Mouse (Mus musculus) embryonic facial prominence, embryonic 13.5 days (tissue): ENCODE data around the gene Olfr750. TPM values are rescaled to one million over a fixed set of nuclear protein-coding genes. Genes with fewer than 3 reads are reported as not detected.
"Not testable (repeated sequence)": the region's sequence is repeated elsewhere in the genome, so short reads cannot be mapped to it uniquely, and the experiment has no call there.

Source experiments
- ATAC-seq: fragments of 200-750 bp; cut with Nextera tagmentation; 2 replicates; pipeline ENCODE4 v1.8.0; 2017; ENCODE audit warnings: low read depth; ENCODE audit not compliant: insufficient number of reproducible peaks, insufficient read depth, low FRiP score, low TSS enrichment
- H3K27ac ChIP-seq: fragments of 300-500 bp; sonication (generic); 2 replicates; pipeline ENCODE4 v1.5.1; 2015; ENCODE audit warnings: moderate library complexity, mild to moderate bottlenecking, inconsistent platforms
- H3K27me3 ChIP-seq: fragments of 300-500 bp; sonication (generic); 2 replicates; pipeline ENCODE4 v1.6.1; 2015; ENCODE audit warnings: mild to moderate bottlenecking, inconsistent platforms
- H3K36me3 ChIP-seq: fragments of 300-500 bp; sonication (generic); 2 replicates; pipeline ENCODE4 v1.6.1; 2015; ENCODE audit warnings: mild to moderate bottlenecking, inconsistent platforms
- H3K4me1 ChIP-seq: fragments of 300-500 bp; sonication (generic); 2 replicates; pipeline ENCODE4 v1.6.1; 2015; ENCODE audit warnings: inconsistent platforms
- H3K4me2 ChIP-seq: fragments of 300-500 bp; sonication (generic); 2 replicates; pipeline ENCODE4 v1.6.1; 2015; ENCODE audit warnings: moderate library complexity, mild to moderate bottlenecking, inconsistent platforms
- H3K4me3 ChIP-seq: fragments of 300-500 bp; sonication (generic); 2 replicates; pipeline ENCODE4 v1.5.1; 2015; ENCODE audit warnings: mild to moderate bottlenecking, inconsistent platforms
- H3K9ac ChIP-seq: fragments of 300-500 bp; sonication (generic); 2 replicates; pipeline ENCODE4 v1.6.1; 2015; ENCODE audit warnings: mild to moderate bottlenecking, inconsistent platforms
- H3K9me3 ChIP-seq: fragments of 300-500 bp; sonication (generic); 2 replicates; pipeline ENCODE4 v1.6.1; 2016; ENCODE audit warnings: inconsistent platforms
- WGBS: fragments of 180-500 bp; shearing (Covaris S2); methylation state at CpG from one replicate; pipeline ENCODE4 v1.1.7; 2015; ENCODE audit warnings: mixed read lengths; 5-methylcytosine and 5-hydroxymethylcytosine counted together
- polyA plus RNA-seq: library from polyadenylated mRNA; unstranded; fragments of >200 nt; fragmentation: Nextera tagmentation; extraction: Ambion mirVana; gene quantifications from 2 replicates; pipeline ENCODE4 v1.2.1, GENCODE M21; 2015

Gene Olfr750
- polyA plus RNA-seq: not detected in 2 replicates

GRCm38 (mm10) chr14:51074335-51074734 lies at the start of gene Olfr750:
Gene Olfr750 (minus strand): TSS chr14:51074435.
- whole genome bisulfite sequencing: 81% methylated on average over 3 of the region's 3 CpGs
- ATAC-seq: no peak

DNA sequence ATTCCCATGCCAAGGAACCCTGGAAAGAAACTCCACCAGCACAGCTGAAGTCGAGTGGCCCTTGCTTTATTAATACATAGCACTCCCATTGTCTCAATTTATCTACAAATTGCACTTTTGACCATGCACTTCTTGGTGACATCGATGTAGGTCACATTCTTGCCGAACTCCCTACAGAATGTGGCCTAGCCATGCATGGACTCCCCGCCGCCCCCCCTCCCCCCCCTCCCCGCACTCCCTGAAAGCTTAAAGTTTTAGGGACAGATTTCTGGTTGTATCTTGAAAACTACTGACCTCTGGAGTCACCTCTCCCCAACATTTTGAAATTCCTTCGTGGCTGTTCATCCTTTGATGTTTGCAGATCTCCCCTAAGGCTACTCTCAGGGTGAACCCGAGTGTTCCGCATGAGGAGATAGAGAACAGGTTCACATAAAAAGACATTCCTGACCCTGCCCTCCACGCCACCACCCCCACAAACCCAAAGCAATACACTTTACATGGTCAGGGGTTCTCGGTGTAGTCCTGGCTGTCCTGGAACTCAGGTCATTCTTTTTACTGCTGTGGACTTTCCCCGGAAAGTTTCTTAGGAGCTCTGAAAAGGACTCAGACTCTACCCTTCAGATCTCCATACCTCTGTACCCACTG lies 39.8 kb upstream of the Olfr750 start, which contains the start of gene Eddm3b:
Eddm3b (plus strand) TSS at position 511 of the 645 bp plus-strand sequence.
- Histone ChIP-seq H3K27me3 (no peaks in the 10 kb centered on the region), H3K4me2 (peak within 1 kb of the TSS; percentile 36), H3K27ac (no peak within 1 kb of the TSS), H3K9me3 (no peaks in the 10 kb centered on the region; the same call in 1 of the 2 replicates), H3K36me3 (no peaks in the 10 kb centered on the region), H3K9ac (no peak within 1 kb of the TSS), H3K4me3 (no peak within 1 kb of the TSS), H3K4me1 (no peaks in the 10 kb centered on the region)
- no peak for ATAC-seq
- 25% methylated on average over 12 of the region's 12 CpGs for WGBS

More at GRCm38 (mm10) chr14:51074335-51074734, at the start of gene Olfr750:
- Histone ChIP-seq H3K4me3 (no peak within 1 kb of the TSS), H3K4me2 (no peak within 1 kb of the TSS), H3K9me3 (no peaks in the 10 kb centered on the region), H3K27ac (no peak within 1 kb of the TSS), H3K4me1 (no peaks in the 10 kb centered on the region), H3K9ac (no peak within 1 kb of the TSS), H3K36me3 (no peaks in the 10 kb centered on the region), H3K27me3 (no peaks in the 10 kb centered on the region)

GRCm38 (mm10) chr14:51113476-51113875 lies 39.2 kb upstream of the Olfr750 start:
- Histone ChIP-seq H3K4me3 (no peak overlapping the region), H3K27me3 (no peaks in the 10 kb centered on the region), H3K9ac (no peak overlapping the region), H3K9me3 (no peaks in the 10 kb centered on the region; the same call in 1 of the 2 replicates), H3K4me2 (peak overlapping the region; percentile 36), H3K36me3 (no peaks in the 10 kb centered on the region), H3K27ac (no peak overlapping the region), H3K4me1 (no peaks in the 10 kb centered on the region)
- 25% methylated on average over 9 of the region's 9 CpGs for WGBS
- no peak for ATAC-seq

DNA sequence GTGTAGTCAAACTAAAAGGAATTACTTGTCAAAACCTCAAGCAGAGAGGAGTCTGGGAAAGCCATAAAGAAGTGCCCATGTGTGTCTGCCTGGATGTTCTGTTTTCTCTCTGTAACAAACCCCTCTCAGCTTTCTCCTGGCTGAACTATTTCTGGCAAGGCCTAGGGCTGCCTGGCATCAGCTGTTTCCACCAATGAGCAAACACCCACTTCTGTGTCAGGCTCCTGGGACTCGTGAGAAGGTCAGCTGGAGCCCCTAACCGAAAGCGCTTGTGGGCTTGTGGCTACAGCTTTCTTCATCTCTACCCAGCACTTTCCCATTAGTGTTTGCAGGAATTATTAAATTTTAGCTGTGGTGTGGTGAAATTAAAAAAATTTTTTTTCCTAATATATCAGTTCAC lies 37.7 kb upstream of the Olfr750 start:
- H3K4me3 ChIP-seq: no peak overlapping the region
- H3K27me3 ChIP-seq: no peaks in the 10 kb centered on the region
- WGBS: 63% methylated on average over 3 of the region's 3 CpGs
- no peaks in the 10 kb centered on the region; the same call in 1 of the 2 replicates for H3K9me3 ChIP-seq
- no peak overlapping the region for H3K9ac ChIP-seq
- no peak for ATAC-seq
- no peaks in the 10 kb centered on the region for H3K4me1 ChIP-seq
- H3K27ac ChIP-seq: no peak overlapping the region
- H3K4me2 ChIP-seq: no peak overlapping the region
- no peaks in the 10 kb centered on the region for H3K36me3 ChIP-seq

DNA sequence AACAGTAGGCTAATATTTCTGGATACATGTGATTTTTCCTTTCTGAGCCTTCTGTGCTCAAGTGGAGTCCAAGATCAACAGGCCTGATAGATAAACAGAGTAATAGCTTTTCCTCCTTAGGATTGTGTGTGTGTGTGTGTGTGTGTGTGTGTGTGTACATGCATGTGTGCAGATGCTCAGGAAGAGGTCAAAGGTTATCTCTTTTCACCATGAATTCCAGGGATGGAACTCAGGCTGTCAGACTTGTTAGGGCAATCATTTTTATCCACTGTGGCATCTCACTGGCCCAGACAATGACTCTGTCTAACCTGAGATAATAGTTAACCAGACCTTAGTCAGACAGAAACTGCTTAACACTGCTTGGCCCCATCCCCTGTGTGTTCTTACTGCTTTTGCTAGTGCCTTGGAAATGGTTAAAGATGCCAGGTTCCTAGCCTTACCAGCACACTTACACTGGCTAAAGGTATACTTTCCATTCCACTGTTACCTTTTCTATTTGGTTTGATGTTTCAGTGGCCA lies 32.3 kb upstream of the Olfr750 start:
- Histone ChIP-seq H3K4me2 (no peak overlapping the region), H3K27ac (no peak overlapping the region), H3K9me3 (no peaks in the 10 kb centered on the region; the same call in 1 of the 2 replicates), H3K9ac (no peak overlapping the region), H3K4me3 (no peak overlapping the region), H3K4me1 (no peaks in the 10 kb centered on the region), H3K36me3 (no peaks in the 10 kb centered on the region), H3K27me3 (no peaks in the 10 kb centered on the region)
- no peak for ATAC-seq

GRCm38 (mm10) chr14:51104366-51104765 lies 30.1 kb upstream of the Olfr750 start:
- 83% methylated on average over 2 of the region's 2 CpGs for WGBS
- no peak for ATAC-seq
- H3K4me3 ChIP-seq: no peak overlapping the region
- no peak overlapping the region for H3K9ac ChIP-seq
- H3K9me3 ChIP-seq: no peaks in the 10 kb centered on the region; the same call in 1 of the 2 replicates
- H3K4me2 ChIP-seq: no peak overlapping the region
- H3K27ac ChIP-seq: no peak overlapping the region
- H3K4me1 ChIP-seq: no peaks in the 10 kb centered on the region
- H3K27me3 ChIP-seq: no peaks in the 10 kb centered on the region
- H3K36me3 ChIP-seq: no peaks in the 10 kb centered on the region

DNA sequence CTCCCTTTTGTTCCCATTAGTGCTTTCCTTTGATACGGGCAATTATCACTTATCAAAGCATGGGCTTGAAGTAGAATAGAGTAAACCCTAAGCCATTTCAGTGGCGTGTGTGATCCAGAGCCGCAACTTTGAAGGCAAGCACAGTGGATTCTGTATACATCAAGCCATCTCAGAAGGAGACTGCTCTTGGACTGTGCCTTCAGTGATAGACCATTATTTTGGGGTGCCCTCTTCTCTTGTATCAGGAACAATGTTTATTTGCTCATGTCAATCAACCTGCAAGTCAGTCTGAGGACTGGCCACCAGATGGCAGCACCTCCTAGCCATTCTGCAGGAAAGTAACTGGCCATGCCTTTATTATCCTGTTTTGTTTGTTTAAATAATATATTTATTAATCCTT lies 29.0 kb upstream of the Olfr750 start:
- no peaks in the 10 kb centered on the region for H3K36me3 ChIP-seq
- H3K27ac ChIP-seq: no peak overlapping the region
- 65% methylated on average over 3 of the region's 3 CpGs for WGBS
- H3K9me3 ChIP-seq: no peaks in the 10 kb centered on the region
- ATAC-seq: no peak
- no peaks in the 10 kb centered on the region for H3K4me1 ChIP-seq
- H3K4me3 ChIP-seq: no peak overlapping the region
- no peaks in the 10 kb centered on the region for H3K27me3 ChIP-seq
- H3K4me2 ChIP-seq: no peak overlapping the region
- H3K9ac ChIP-seq: no peak overlapping the region

DNA sequence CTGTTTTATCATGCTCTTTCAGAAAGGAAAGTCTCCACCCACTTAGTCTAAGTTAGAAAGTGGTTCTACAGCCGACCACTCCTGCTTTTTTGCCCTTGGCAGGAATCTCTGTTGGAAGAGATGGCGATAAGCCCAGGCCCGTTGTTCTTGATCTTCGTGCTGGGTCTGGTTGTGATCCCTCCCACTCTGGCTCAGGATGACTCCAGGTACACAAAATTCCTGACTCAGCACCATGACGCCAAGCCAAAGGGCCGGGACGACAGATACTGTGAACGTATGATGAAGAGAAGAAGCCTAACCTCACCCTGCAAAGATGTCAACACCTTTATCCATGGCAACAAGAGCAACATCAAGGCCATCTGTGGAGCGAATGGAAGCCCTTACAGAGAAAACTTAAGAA lies 27.0 kb upstream of the Olfr750 start:
- Histone ChIP-seq H3K9ac (no peak overlapping the region), H3K9me3 (no peaks in the 10 kb centered on the region), H3K4me2 (no peak overlapping the region), H3K27me3 (no peaks in the 10 kb centered on the region), H3K4me1 (no peaks in the 10 kb centered on the region), H3K27ac (no peak overlapping the region), H3K4me3 (no peak overlapping the region), H3K36me3 (no peaks in the 10 kb centered on the region)
- no peak for ATAC-seq
- WGBS: 67% methylated on average over 9 of the region's 9 CpGs

- H3K4me2 ChIP-seq: no peak overlapping the region
- ATAC-seq: no peak
- H3K9me3 ChIP-seq: no peaks in the 10 kb centered on the region
- WGBS: 94% methylated on average over 11 of the region's 11 CpGs
- H3K4me3 ChIP-seq: no peak overlapping the region
- no peak overlapping the region for H3K9ac ChIP-seq
- no peaks in the 10 kb centered on the region for H3K4me1 ChIP-seq
- H3K36me3 ChIP-seq: no peaks in the 10 kb centered on the region
- H3K27ac ChIP-seq: no peak overlapping the region
- no peaks in the 10 kb centered on the region for H3K27me3 ChIP-seq
Measured at GRCm38 (mm10) chr14:51098921-51099320, 24.7 kb upstream of the Olfr750 start.

DNA sequence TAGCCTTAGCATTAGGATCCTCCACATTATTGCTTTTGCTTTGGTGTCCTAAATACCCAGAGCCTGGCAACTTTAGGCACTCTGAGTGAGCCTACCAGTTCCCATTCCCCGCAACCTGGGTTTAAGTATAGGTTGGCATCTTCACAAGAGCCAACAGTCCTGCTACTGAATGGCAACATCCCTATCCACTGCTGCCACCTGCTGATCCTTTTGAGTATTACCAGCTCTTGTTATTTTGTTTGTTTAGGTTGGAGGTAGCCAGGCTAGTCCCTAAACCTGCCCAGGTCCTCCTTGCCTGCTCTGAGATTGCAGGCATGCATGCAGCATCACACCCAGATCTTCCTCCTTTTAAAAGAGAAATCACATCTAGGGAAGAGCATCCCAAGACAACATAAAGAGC lies 24.1 kb upstream of the Olfr750 start:
- H3K9me3 ChIP-seq, H3K4me3 ChIP-seq, ATAC-seq, H3K4me2 ChIP-seq, H3K9ac ChIP-seq, H3K4me1 ChIP-seq, H3K27ac ChIP-seq, H3K36me3 ChIP-seq, H3K27me3 ChIP-seq: not testable (repeated sequence)
- WGBS: 25% methylated on average over 1 of the region's 1 CpGs

DNA sequence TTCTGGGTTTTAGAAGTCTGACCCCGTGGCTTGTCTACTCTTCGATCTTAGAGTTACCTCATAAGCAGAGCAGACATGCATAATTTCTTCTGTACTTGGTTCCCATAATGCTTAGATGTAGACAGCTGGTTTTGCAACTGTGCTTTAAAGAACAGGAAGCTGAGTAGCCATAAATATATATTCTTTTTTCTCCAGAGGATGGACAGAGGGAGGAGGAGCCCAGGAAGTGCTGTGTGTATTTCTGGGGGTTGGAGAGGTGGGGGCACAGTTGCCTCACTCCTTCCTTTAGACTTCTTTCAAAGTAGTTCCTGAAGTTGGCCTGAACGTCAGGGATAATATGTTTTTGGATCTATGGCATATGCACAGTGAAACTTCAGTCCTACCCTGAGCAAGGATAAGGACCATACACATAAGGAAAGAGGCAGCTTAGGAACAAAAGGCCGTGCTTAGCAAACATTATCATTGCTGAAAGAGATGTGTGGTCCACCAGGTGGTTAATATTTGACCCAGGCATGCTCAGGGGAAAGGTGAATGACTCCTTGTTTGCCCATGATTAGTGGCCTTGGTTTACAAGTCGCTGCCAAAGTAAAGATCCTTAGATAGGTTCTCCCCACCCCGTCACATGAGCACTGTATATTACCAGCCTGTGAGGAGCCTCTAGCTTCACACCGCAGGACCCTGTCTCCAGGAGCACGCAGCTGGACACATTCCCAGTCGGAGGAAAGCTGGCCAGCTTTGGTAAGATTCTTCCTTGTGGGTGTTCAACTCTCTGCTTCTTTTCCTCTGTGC lies 21.7 kb upstream of the Olfr750 start:
- 65% methylated on average over 9 of the region's 9 CpGs for WGBS
- no peak overlapping the region for H3K9ac ChIP-seq
- H3K4me3 ChIP-seq: no peak overlapping the region
- H3K27ac ChIP-seq: no peak overlapping the region
- H3K4me1 ChIP-seq: no peaks in the 10 kb centered on the region
- no peak for ATAC-seq
- no peaks in the 10 kb centered on the region for H3K36me3 ChIP-seq
- no peaks in the 10 kb centered on the region for H3K27me3 ChIP-seq
- no peaks in the 10 kb centered on the region for H3K9me3 ChIP-seq
- no peak overlapping the region for H3K4me2 ChIP-seq

GRCm38 (mm10) chr14:51094921-51095320 lies 20.7 kb upstream of the Olfr750 start:
- H3K9ac ChIP-seq: no peak overlapping the region
- H3K27me3 ChIP-seq: no peaks in the 10 kb centered on the region
- H3K4me2 ChIP-seq: no peak overlapping the region
- H3K27ac ChIP-seq: no peak overlapping the region
- H3K9me3 ChIP-seq: no peaks in the 10 kb centered on the region
- H3K4me3 ChIP-seq: no peak overlapping the region
- WGBS: 65% methylated on average over 9 of the region's 9 CpGs
- ATAC-seq: no peak
- H3K4me1 ChIP-seq: no peaks in the 10 kb centered on the region
- no peaks in the 10 kb centered on the region for H3K36me3 ChIP-seq
